Mouse (Mus musculus) heart, adult 8-10 months (tissue): Measurements from ENCODE around the gene Serpinb6d. TPM values are rescaled to one million over a fixed set of nuclear protein-coding genes. Genes with fewer than 3 reads are reported as not detected.

Source experiments
- DNase-seq: peaks from one replicate; pipeline ENCODE4 v3.0.0; 2022; ENCODE audit warnings: low spot score
- total RNA-seq, 4 experiments: library from RNA; stranded (reverse); gene quantifications; 2 replicates each; pipeline ENCODE4 v1.2.4; 2022

Gene Serpinb6d
- not detected for total RNA-seq

DNA sequence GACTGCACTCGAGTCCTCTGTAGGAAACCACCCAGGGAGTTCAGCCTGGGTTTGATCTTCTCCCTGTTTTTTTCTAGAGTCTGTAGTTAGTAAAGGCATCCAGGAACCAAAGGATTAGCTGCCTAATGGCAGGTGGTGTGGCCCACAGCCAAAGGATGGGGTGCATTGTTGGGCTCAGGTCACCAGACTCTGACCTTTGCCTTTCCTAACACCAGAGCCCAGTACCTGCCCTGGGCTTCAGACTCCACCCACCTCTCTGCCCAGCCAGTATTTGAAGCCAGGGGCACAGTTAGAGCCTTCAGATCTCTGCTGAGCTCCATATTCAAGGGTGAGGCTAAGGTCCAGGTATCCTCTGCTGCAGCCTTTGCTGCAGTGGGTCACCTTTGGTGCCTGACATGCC, at the start of gene Serpinb6d:
Gene Serpinb6d, plus strand, starts transcription at position 301 of the 400 bp plus-strand sequence.
- DNase-seq: no peak

DNA sequence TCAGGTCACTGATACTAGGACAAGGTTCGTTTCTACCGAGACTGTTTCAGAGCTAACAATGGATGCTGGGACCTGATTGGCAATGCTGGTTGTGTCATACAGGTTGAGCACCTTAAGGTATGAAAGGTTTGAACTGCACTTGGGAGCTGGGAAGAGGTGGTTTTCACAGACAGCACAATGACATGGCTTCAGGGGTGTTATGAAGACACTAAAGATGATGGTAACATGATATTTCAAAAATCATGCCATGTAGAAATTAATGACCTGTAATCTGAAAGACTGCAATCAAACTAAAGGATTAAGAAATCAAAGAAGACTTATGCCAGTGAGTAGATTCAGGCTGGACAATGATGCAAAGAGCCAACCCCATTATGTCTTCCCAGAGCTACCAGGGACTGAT, 38.3 kb upstream of the Serpinb6d start:
- no peak for DNase-seq

DNA sequence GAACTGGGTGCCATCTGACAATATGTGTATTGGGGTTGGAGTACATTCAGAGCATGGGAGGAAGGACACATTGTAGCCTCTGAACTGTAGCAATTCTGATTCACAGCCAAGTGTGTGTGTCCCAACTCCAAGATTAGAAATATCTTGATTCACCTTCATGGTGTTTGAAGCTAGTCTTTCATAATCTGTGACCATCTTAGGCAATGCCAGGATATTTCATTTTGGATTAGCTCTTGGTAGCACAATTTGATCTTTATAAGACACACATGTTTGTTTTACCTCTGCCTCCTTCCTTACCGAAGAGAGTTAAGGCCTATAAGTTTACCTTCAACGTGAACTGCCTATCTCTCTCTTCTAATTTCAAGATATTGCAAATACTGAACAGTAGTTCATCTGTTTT, 18.7 kb upstream of the Serpinb6d start:
- no peak for DNase-seq

DNA sequence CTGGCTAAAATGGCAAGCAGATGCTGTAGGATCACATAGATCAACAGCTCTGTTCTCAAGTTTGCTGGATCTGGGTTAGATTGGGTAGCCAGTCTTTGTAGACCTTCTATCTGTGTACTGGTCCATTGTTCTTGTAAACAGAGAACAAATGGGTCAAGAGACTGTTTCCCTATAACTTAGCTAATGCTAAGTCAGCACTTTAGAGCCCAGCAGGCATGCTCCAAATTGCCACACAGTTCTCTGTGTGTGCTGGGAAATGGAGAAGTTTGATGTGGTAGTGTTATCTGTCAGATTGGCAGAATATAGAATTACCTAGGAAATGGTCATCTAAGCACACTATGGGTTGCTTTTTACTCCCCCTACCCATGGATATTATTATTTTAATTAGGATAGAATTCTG, 1.3 kb downstream of the Serpinb6d start:
- DNase-seq: no peak

DNA sequence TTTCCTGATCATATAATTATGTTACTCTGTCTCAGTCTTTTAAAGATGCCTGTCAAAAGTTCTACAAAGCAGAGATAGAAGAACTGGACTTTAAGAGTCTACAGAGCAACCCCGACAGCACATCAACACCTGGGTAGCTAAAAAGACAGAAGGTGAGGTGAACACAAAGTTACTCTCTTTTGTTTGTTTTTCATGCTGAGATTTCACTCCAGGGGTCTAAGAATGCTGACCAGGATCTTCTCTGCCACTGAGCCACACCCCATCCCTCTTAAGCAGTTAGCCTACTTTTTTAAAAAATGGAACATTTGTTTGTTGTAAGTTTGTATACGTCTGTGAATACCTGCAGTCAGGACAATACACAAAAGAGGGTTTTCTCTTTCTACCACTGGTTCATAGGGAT, 59.1 kb downstream of the Serpinb6d start:
- DNase-seq: no peak

Other genes starting within 250 kb of the Serpinb6d start
- not detected for gene Serpinb9g, start 176.6 kb upstream of the Serpinb6d start, total RNA-seq
- not detected for gene Serpinb6e, start 182.0 kb downstream of the Serpinb6d start, total RNA-seq
- not detected for gene Serpinb6c, start 244.3 kb downstream of the Serpinb6d start, total RNA-seq